Mouse (Mus musculus) liver, adult 2 months (tissue): Measurements from ENCODE around the gene Muc1. TPM values are rescaled to one million over a fixed set of nuclear protein-coding genes. Genes with fewer than 3 reads are reported as not detected.

Source experiments
- DNase-seq: peaks from one replicate; pipeline ENCODE4 v3.0.0-alpha.2; 2011; ENCODE audit warnings: low read depth, low spot score; ENCODE audit errors: extremely low read depth
- H3K27ac ChIP-seq: fragments of 200-500 bp; replicated peaks from 2 replicates; pipeline ENCODE4 v1.5.1; 2012; ENCODE audit warnings: low read depth, mild to moderate bottlenecking, control low read depth, inconsistent platforms, low read length; ENCODE audit not compliant: insufficient read depth
- H3K27me3 ChIP-seq: fragments of 200-500 bp; 2 replicates; pipeline ENCODE4 v1.6.1; 2012; ENCODE audit warnings: mild to moderate bottlenecking, moderate library complexity, low read length, inconsistent platforms; ENCODE audit not compliant: control insufficient read depth, insufficient read depth
- H3K36me3 ChIP-seq: fragments of 200-500 bp; 2 replicates; pipeline ENCODE4 v1.6.1; 2012; ENCODE audit warnings: low read length, inconsistent platforms; ENCODE audit not compliant: control insufficient read depth, insufficient read depth
- H3K4me1 ChIP-seq: fragments of 200-500 bp; 2 replicates; pipeline ENCODE4 v1.6.1; 2011; ENCODE audit warnings: low read length; ENCODE audit not compliant: control insufficient read depth, insufficient read depth
- H3K4me3 ChIP-seq: fragments of 200-500 bp; 2 replicates; pipeline ENCODE4 v1.5.1; 2011; ENCODE audit warnings: low read depth, mild to moderate bottlenecking, control low read depth, low read length, moderate library complexity; ENCODE audit not compliant: insufficient read depth
- H3K79me2 ChIP-seq: fragments of 200-500 bp; 2 replicates; pipeline ENCODE4 v1.6.1; 2012; ENCODE audit warnings: inconsistent platforms, mild to moderate bottlenecking, low read length, moderate library complexity; ENCODE audit not compliant: control insufficient read depth, insufficient read depth
- H3K9ac ChIP-seq: fragments of 200-500 bp; 2 replicates; pipeline ENCODE4 v1.6.1; 2012; ENCODE audit warnings: low read depth, mild to moderate bottlenecking, control low read depth, inconsistent platforms, low read length
- CTCF ChIP-seq: fragments of 200-500 bp; IDR thresholded peaks from 2 replicates; pipeline ENCODE4 v1.5.1; 2011; ENCODE audit warnings: low read depth, low read length, control low read depth
- POLR2A ChIP-seq: fragments of 200-500 bp; IDR thresholded peaks from 2 replicates; pipeline ENCODE4 v1.6.1; 2011; ENCODE audit warnings: low read length, control low read depth; ENCODE audit not compliant: insufficient read depth; ENCODE audit errors: extremely low read depth
- WGBS: fragments of 180-500 bp; shearing (Covaris S2); methylation state at CpG from one replicate; pipeline ENCODE4 v1.1.7; 2018; 5-methylcytosine and 5-hydroxymethylcytosine counted together
- polyA plus RNA-seq: library from polyadenylated mRNA; depleted of rRNA; stranded (reverse); fragments of >200 nt; gene quantifications from 2 replicates; pipeline ENCODE4 v1.2.3, GENCODE M21; 2012
- total RNA-seq: library from RNA; depleted of rRNA; stranded (reverse); fragments of >200 nt; gene quantifications from 2 replicates; pipeline ENCODE4 v1.2.3, GENCODE M21; 2014

Muc1 gene
- total and polyA plus RNA-seq, 2 experiments, result 1.3 to 1.7 TPM

GRCm38 (mm10) chr3:89268916-89269315 lies 40.1 kb downstream of the Muc1 start:
- no peak for DNase-seq
- Histone ChIP-seq H3K27me3 (no peaks in the 10 kb centered on the region), H3K79me2 (peaks cover 4% of the 10 kb centered on the region; the same call in 1 of the 2 replicates), H3K4me3 (no peak overlapping the region), H3K4me1 (peaks cover 19% of the 10 kb centered on the region), H3K9ac (no peak overlapping the region), H3K27ac (no peak overlapping the region), H3K36me3 (peaks cover 18% of the 10 kb centered on the region)
- WGBS, result 89% methylated on average over 8 of the region's 8 CpGs
- TF ChIP-seq CTCF (no peak), POLR2A (no peak)

GRCm38 (mm10) chr3:89270051-89270755 lies 41.3 kb downstream of the Muc1 start, which contains the start of gene Slc50a1:
Slc50a1 (minus strand) TSS chr3:89270570.
- H3K4me1 ChIP-seq, result peaks cover 23% of the 10 kb centered on the region
- H3K4me3 ChIP-seq, result peak within 1 kb of the TSS; percentile 69
- peaks cover 8% of the 10 kb centered on the region; the same call in 1 of the 2 replicates for H3K79me2 ChIP-seq
- DNase-seq, result peak; percentile 67
- 2% methylated on average over 39 of the region's 39 CpGs for WGBS
- H3K9ac ChIP-seq, result peak within 1 kb of the TSS; percentile 72
- peaks cover 23% of the 10 kb centered on the region for H3K36me3 ChIP-seq
- no peaks in the 10 kb centered on the region for H3K27me3 ChIP-seq
- TF ChIP-seq CTCF, result peak; percentile 57
- TF ChIP-seq POLR2A, result peak; percentile 63; the same call in 1 of the 2 replicates
- H3K27ac ChIP-seq, result peak within 1 kb of the TSS; percentile 60

GRCm38 (mm10) chr3:89270891-89271290 lies 42.0 kb downstream of the Muc1 start:
- 25% methylated on average over 6 of the region's 6 CpGs for WGBS
- no peak for TF ChIP-seq CTCF
- TF ChIP-seq POLR2A, result no peak
- Histone ChIP-seq H3K27me3 (no peaks in the 10 kb centered on the region), H3K4me1 (peaks cover 29% of the 10 kb centered on the region), H3K79me2 (peaks cover 9% of the 10 kb centered on the region; the same call in 1 of the 2 replicates), H3K36me3 (peaks cover 29% of the 10 kb centered on the region), H3K27ac (peak overlapping the region; percentile 22), H3K4me3 (no peak overlapping the region), H3K9ac (peak overlapping the region; percentile 21; the same call in 1 of the 2 replicates)
- peak; percentile 65 for DNase-seq

- H3K27me3 ChIP-seq, result no peaks in the 10 kb centered on the region
- no peak for TF ChIP-seq CTCF
- TF ChIP-seq POLR2A, result no peak
- peaks cover 33% of the 10 kb centered on the region for H3K4me1 ChIP-seq
- peak; percentile 62 for DNase-seq
- no peak overlapping the region for H3K9ac ChIP-seq
- no peak overlapping the region for H3K27ac ChIP-seq
- peaks cover 10% of the 10 kb centered on the region; the same call in 1 of the 2 replicates for H3K79me2 ChIP-seq
- H3K36me3 ChIP-seq, result peaks cover 33% of the 10 kb centered on the region
- no peak overlapping the region for H3K4me3 ChIP-seq
- WGBS, result 35% methylated on average over 6 of the region's 6 CpGs
Measured at GRCm38 (mm10) chr3:89271760-89272159, 42.9 kb downstream of the Muc1 start.

- no peak for TF ChIP-seq CTCF
- no peak for TF ChIP-seq POLR2A
- peaks cover 33% of the 10 kb centered on the region; the same call in 1 of the 2 replicates for H3K79me2 ChIP-seq
- H3K4me1 ChIP-seq, result peaks cover 24% of the 10 kb centered on the region
- H3K9ac ChIP-seq, result peak overlapping the region; percentile 36
- no peaks in the 10 kb centered on the region for H3K27me3 ChIP-seq
- peak overlapping the region; percentile 66 for H3K27ac ChIP-seq
- H3K36me3 ChIP-seq, result peaks cover 33% of the 10 kb centered on the region
- peak; percentile 58 for DNase-seq
- 43% methylated on average over 13 of the region's 13 CpGs for WGBS
- no peak overlapping the region for H3K4me3 ChIP-seq
Measured at GRCm38 (mm10) chr3:89276061-89276460, 47.2 kb downstream of the Muc1 start.
